Comparison of ENCODE assay signal across 21 mouse cellular contexts in genomic region chr16:5688322-5688721, GRCm38 (mm10).
"Had no signal": no experiment of that assay in that cellular context is flagged by ENCODE, and none has a peak within 500 bp of the region (broad histone marks: within the 10 kb centered on the region; RNA-seq: fewer than 3 reads in every experiment).

No protein-coding gene starts in this region.

- H3K4me3 ChIP-seq: kidney, embryonic 15.5 days; limb, embryonic 10.5 days; limb, embryonic 13.5 days; liver, embryonic 12.5 days; liver, embryonic 15.5 days; lung, embryonic 15.5 days; megakaryocyte, embryonic 14.5 days; midbrain, embryonic 10.5 days; midbrain, embryonic 13.5 days; myocyte; neural tube, embryonic 13.5 days had no signal

- ATAC-seq: liver, embryonic 12.5 days; midbrain, embryonic 13.5 days; midbrain, embryonic 16.5 days had no signal

- H3K27me3 ChIP-seq: kidney, embryonic 15.5 days; limb, embryonic 13.5 days; liver, embryonic 12.5 days; liver, embryonic 15.5 days; lung, embryonic 15.5 days; megakaryocyte, embryonic 14.5 days; midbrain, embryonic 13.5 days; neural tube, embryonic 13.5 days had no signal

- DNase-seq: kidney, postnatal 10 days; kidney, postnatal 36 days; liver; lung, adult 18-20 months; lung, postnatal 10 days; lung, postnatal 36 days; retina, postnatal 1 day; thymus, adult 18-20 months; thymus, postnatal 36 days had no signal

- H3K4me2 ChIP-seq: kidney, embryonic 15.5 days; limb, embryonic 13.5 days; liver, embryonic 12.5 days; liver, embryonic 15.5 days; lung, embryonic 15.5 days; midbrain, embryonic 13.5 days; neural tube, embryonic 13.5 days had no signal

- H3K9me3 ChIP-seq: kidney, embryonic 15.5 days; limb, embryonic 10.5 days; limb, embryonic 13.5 days; liver, embryonic 12.5 days; liver, embryonic 15.5 days; lung, embryonic 15.5 days; megakaryocyte, embryonic 14.5 days; midbrain, embryonic 10.5 days; midbrain, embryonic 13.5 days; neural tube, embryonic 13.5 days had no signal

- H3K4me1 ChIP-seq: kidney, embryonic 15.5 days; limb, embryonic 10.5 days; limb, embryonic 13.5 days; liver, embryonic 12.5 days; liver, embryonic 15.5 days; lung, embryonic 15.5 days; megakaryocyte, embryonic 14.5 days; midbrain, embryonic 10.5 days; midbrain, embryonic 13.5 days; neural tube, embryonic 13.5 days had no signal

- H3K36me3 ChIP-seq: kidney, embryonic 15.5 days; limb, embryonic 10.5 days; limb, embryonic 13.5 days; liver, embryonic 12.5 days; liver, embryonic 15.5 days; lung, embryonic 15.5 days; midbrain, embryonic 10.5 days; midbrain, embryonic 13.5 days; neural tube, embryonic 13.5 days had no signal

- H3K27ac ChIP-seq: kidney, embryonic 15.5 days; limb, embryonic 10.5 days; limb, embryonic 13.5 days; liver, embryonic 12.5 days; liver, embryonic 15.5 days; lung, embryonic 15.5 days; midbrain, embryonic 10.5 days; midbrain, embryonic 13.5 days; neural tube, embryonic 13.5 days had no signal

- H3K9ac ChIP-seq: kidney, embryonic 15.5 days; limb, embryonic 13.5 days; liver, embryonic 12.5 days; liver, embryonic 15.5 days; lung, embryonic 15.5 days; midbrain, embryonic 13.5 days; neural tube, embryonic 13.5 days had no signal
